Mouse (Mus musculus): ENCODE results near the gene Etv6.

Etv6 gene

DNA sequence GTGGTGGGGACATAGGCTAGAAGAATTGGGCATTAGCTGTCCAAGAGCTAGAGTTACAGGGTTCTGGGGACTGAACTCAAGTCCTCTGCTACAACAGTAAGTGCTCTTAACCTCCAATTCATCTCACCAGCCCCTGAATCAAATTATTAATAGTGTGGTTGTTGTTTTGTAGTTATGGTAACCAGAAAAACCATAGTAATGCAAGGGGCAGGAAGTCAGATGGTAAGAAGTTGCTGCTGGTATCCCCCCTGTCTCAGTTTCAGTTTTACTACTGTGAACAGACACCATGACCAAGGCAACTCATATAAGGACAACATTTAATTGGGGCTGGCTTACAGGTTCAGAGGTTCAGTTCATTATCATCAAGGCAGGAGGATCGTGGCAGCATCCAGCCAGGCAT, 266.5 kb downstream of the Etv6 start:
- TF ChIP-seq CTCF (conservative IDR thresholded peaks at IDR 0.05; ENCODE audit: low read length) (no peak), NANOG (IDR thresholded peaks at IDR 0.05; ENCODE audit: borderline replicate concordance, low read length) (no peak), POU5F1 (IDR thresholded peaks at IDR 0.05; ENCODE audit: borderline replicate concordance, low read length) (no peak)
- Histone ChIP-seq H3K9me3 (ENCODE audit: low read length) (no peaks in the 10 kb centered on the region), H3K4me1 (replicated peaks; ENCODE audit: low read depth, low read length) (no peaks in the 10 kb centered on the region), H3K27me3 (ENCODE audit: insufficient read depth, low read length) (0 out of 2 replicates have a peak, but pooled peaks cover 7% of the 10 kb centered on the region), H3K36me3 (ENCODE audit: insufficient read depth, low read length) (no peaks in the 10 kb centered on the region), H3K4me3 (replicated peaks; ENCODE audit: low read length) (no peak overlapping the region)

DNA sequence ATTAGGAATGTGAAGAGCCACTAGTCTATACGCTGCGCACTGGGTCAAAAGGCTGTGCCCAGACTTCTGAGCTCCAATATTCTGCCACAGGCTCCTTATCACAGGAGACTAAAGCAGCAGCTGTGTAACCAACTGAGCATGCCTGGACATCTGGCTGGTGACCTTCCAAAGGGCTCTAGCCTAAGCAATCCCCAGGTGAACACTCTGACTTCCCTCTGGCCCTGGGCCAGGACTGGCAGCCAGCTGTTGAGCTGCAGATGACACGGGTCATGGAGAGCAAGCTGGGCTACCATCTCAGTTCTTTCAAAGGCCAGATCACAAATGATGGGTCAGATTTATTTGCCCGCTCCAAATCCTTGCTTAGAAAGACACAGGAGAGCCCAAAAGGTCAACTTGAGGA, 275.8 kb downstream of the Etv6 start:
- Histone ChIP-seq H3K36me3 (ENCODE audit: insufficient read depth, low read length) (no peaks in the 10 kb centered on the region), H3K9me3 (ENCODE audit: low read length) (0 out of 2 replicates have a peak, but pooled peaks cover 6% of the 10 kb centered on the region), H3K27me3 (ENCODE audit: insufficient read depth, low read length) (no peaks in the 10 kb centered on the region), H3K4me3 (replicated peaks; ENCODE audit: low read length) (no peak overlapping the region), H3K4me1 (replicated peaks; ENCODE audit: low read depth, low read length) (0 out of 2 replicates have a peak, but pooled peaks cover 4% of the 10 kb centered on the region)
- TF ChIP-seq POU5F1 (IDR thresholded peaks at IDR 0.05; ENCODE audit: borderline replicate concordance, low read length) = no peak

DNA sequence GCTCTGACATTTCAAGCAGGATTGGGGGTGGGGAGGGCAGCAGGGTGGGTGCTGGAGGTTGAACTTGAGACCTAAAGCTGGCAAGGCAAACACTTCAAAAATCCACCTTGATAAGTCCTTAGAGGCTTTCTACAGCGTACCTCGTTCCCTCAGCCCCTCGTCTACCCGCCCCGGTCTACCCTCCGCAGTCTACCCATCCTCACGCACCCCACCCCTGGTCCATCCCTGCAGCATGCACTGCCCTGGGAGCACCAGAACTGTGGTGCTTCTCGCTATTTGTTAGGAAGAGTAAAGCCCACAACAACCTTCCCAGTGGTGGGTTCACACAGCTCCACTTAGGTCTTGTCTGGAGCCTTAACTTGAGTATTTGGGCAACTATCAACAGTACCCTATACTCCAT, 277.1 kb downstream of the Etv6 start:
- Histone ChIP-seq H3K4me3 (replicated peaks; ENCODE audit: low read length) (no peak overlapping the region), H3K9me3 (ENCODE audit: low read length) (0 out of 2 replicates have a peak, but pooled peaks cover 6% of the 10 kb centered on the region), H3K36me3 (ENCODE audit: insufficient read depth, low read length) (no peaks in the 10 kb centered on the region), H3K27me3 (ENCODE audit: insufficient read depth, low read length) (no peaks in the 10 kb centered on the region), H3K4me1 (replicated peaks; ENCODE audit: low read depth, low read length) (0 out of 2 replicates have a peak, but pooled peaks cover 4% of the 10 kb centered on the region)
- TF ChIP-seq NANOG (IDR thresholded peaks at IDR 0.05; ENCODE audit: borderline replicate concordance, low read length) (no peak), CTCF (conservative IDR thresholded peaks at IDR 0.05; ENCODE audit: low read length) (no peak), POU5F1 (IDR thresholded peaks at IDR 0.05; ENCODE audit: borderline replicate concordance, low read length) (no peak)

DNA sequence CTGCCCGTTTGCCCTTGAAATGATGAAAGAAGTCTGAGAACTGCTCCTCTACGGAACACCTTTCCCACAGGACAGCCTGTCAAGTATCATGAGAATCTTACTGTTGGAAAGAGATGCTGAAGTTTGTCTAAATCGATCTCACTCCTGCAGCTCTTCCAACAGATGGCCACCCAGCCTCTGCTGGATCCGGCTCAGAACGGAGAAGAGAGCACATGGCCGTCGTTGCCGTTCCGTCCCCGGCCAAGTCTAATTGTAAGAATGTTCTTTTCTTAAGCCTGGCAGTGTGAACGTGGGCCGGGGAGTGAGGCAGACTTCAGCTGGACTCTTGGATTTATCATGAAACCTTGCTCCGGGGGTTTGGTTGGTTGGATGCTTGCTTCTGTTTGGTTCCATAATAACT, 281.9 kb downstream of the Etv6 start:
- TF ChIP-seq CTCF (conservative IDR thresholded peaks at IDR 0.05; ENCODE audit: low read length) (no peak), NANOG (IDR thresholded peaks at IDR 0.05; ENCODE audit: borderline replicate concordance, low read length) (no peak), POU5F1 (IDR thresholded peaks at IDR 0.05; ENCODE audit: borderline replicate concordance, low read length) (no peak)
- Histone ChIP-seq H3K4me3 (replicated peaks; ENCODE audit: low read length) (no peak overlapping the region), H3K4me1 (replicated peaks; ENCODE audit: low read depth, low read length) (no peaks in the 10 kb centered on the region), H3K9me3 (ENCODE audit: low read length) (0 out of 2 replicates have a peak, but pooled peaks cover 6% of the 10 kb centered on the region), H3K36me3 (ENCODE audit: insufficient read depth, low read length) (no peaks in the 10 kb centered on the region), H3K27me3 (ENCODE audit: insufficient read depth, low read length) (no peaks in the 10 kb centered on the region)
